Mouse (Mus musculus): ENCODE results near the gene Hephl1.

Hephl1 gene

DNA sequence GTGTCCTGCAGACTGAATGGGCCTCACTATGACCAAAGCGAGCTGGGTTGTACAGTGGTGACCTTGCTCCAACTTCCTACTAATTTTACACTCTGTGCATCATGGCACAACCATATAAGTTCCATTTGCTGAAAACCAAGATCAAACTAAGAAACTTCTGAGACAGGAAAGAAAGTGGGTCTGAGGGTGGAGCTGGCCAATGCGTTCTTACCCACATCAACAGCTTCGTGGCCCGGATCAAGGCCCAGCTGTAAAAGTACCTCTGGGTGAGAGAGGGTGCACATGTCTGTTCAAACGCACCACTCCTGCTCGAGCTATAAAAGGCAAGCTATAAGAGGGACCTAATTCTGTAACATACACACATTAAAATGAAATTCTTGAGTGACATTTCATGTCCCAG is 51.9 kb downstream of the Hephl1 start:
- DNase-seq (ENCODE audit: low spot score in 2 of 2) = no peak

DNA sequence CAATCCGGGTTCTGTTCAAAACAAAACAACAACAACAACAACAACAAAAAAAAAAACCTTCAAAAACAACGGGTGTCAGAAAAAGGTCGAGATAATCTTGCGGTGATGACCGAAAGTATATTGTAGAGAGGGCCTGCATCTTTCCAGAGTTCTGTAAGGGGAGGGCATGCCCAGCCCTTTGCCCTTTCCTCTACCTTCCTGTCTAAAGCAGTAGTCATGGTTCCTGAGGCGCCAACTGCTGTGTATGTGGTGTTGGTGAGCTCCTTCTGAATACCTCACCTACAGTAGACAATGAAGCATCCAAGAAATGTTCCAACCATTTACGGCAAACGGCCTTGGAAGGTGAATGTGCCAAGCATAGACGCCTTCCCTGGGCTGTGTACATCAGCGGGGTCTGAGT is 66.2 kb downstream of the Hephl1 start:
- DNase-seq (ENCODE audit: low spot score in 2 of 2) = no peak

DNA sequence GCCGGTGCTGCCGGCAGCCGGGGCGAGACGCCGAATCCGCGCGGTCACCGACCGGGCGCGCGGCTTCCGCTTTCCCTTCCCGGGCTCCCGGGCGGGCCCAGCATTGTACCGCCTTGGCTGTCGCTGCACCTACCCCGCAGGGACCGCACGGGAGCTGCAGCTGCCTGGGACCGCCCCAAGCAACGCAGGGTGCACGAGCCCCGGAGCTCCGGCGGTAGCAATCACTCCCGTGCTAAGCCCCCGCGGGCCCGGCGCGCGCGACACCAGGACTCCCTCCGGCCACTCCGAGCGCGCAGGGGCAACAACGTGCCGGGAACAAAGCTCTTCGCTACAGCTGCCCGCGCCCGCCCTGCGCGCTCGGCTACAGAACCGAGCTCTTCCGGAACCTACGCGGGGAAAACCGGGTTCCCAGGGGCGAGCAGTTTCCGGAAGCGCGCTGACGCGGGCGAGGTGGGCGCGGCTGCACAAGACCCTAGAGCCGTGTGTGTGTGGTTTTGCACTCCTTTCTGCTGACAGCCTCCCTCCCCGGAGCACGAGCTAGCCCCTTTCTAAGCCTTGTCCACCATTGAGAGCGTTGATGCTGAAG is 66.7 kb downstream of the Hephl1 start, which contains the start of gene Panx1:
TSS of gene Panx1 (minus strand) at position 395 of the 586 bp plus-strand sequence.
- DNase-seq (ENCODE audit: low spot score in 2 of 2) = peak; percentile 42 to 56

DNA sequence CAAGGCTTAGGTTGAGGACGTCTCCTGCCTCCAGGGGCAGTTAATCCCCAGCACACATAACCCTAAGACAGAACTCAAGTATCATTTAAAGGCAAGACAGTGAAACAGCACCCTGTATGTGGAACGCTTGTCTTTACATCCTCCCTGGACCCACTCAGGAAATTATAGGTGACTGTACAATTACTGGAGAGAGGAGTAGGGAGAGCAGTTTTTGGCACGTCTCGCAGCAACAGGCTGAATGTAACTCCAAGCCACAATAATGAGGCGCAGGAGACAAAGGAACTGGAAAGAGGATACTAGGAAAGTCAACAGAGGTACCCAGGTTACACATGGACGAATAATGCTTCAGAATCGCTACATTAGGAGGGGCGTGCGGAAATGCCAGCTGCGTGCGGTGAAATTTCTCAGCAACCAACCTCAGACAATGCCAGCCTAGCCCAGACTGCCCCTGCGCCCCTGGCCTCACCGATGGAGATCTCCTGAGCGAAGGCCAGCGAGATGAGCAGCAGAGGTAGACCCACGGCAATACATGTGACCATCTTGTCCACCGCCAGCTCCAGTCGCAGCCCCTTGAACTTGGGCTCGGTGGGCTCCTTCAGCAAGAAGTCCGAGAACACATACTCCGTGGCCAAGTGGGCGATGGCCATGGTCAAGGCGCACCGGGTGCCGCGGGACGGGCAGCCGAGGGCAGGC is 67.4 kb downstream of the Hephl1 start:
- no peak for DNase-seq (ENCODE audit: low spot score in 2 of 2)

GRCm38 (mm10) chr9:15041556-15041955 is 70.4 kb downstream of the Hephl1 start:
- DNase-seq (ENCODE audit: low spot score in 2 of 2) = no peak

DNA sequence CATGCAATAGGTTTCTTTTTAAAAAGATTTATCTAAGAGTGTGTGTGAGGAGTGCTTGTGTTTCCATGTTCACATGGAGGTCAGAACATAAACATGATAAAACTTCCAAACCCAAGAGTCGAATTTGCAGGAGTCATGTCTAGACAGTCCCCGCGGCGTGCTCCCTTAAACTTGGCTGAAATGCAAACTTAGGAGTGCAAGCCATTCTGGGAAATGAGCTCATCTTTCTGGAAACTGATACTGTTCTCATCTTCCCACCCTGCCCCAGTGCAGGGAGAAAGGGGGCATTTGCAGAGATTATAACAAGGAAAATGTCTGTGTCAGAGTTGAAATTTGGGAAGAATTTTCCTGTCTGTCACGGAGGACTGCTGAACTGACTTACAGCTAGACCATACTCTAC is 72.1 kb downstream of the Hephl1 start:
- DNase-seq (ENCODE audit: low spot score in 2 of 2) = no peak

- DNase-seq (ENCODE audit: low spot score in 2 of 2) = no peak
These were observed 74.2 kb downstream of the Hephl1 start for GRCm38 (mm10) chr9:15037704-15038103.

- peak; percentile 33 to 42 for DNase-seq (ENCODE audit: low spot score in 2 of 2)
These were observed 74.7 kb downstream of the Hephl1 start for GRCm38 (mm10) chr9:15037237-15037636.

DNA sequence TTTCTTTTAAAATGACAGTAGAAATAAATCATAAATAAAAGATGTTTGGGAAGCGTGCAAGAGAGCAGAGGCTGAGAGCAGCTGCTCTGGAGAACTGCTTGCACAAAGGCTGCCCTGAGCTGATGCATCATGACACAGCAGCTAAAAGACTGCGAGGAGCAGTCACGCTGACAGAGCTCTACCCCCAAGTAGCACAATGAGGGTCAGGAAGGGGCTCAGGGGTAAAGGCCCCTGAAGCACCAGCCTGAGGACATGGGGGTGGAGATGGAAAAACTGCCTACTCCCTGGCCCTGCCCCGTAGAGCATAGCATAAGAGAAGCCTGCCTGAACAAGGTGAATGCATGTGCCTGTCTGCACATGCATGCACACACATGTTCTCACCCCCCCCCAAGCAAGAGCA is 75.1 kb downstream of the Hephl1 start:
- no peak for DNase-seq (ENCODE audit: low spot score in 2 of 2)

DNA sequence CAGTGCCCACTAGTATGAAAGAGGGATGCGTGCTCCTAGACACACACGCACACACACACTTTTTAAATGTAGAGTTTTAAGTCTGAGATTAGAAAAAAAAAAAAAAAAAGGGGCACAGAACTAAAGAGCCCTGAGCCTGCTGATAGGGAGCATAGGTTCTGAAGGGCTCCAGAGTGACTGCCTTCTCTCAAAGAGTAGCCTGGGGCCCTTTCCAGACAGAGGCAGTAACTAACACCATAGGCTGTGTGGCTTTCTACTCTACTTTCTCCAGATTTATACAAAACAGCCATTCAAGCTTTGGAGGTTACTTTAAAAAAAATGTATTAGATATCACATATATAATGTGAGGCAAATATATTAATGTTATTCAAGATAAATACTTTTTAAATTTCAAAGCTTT is 75.5 kb downstream of the Hephl1 start:
- DNase-seq (ENCODE audit: low spot score in 2 of 2) = no peak

DNA sequence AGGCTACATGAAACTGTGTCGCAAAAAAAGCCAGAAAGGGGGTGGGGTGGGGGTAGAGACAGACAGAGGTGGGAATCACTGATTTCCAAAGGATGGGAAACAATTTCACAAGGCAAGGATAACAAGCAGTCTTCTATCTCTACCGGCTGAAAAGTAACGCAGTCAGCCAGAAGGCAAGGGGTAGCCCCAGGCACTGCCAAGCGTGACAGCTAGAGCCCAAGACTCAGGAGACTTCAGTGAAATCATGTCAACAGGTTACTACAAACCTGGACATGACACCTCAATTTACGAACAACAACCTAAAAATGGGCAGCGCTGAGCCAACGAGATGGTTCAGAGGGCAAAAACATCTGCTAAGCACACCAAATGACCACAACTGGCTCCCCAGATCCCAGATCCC is 75.9 kb downstream of the Hephl1 start:
- no peak for DNase-seq (ENCODE audit: low spot score in 2 of 2)

- DNase-seq (ENCODE audit: low spot score in 2 of 2) = no peak
These were observed 77.2 kb downstream of the Hephl1 start for GRCm38 (mm10) chr9:15034546-15035273.

DNA sequence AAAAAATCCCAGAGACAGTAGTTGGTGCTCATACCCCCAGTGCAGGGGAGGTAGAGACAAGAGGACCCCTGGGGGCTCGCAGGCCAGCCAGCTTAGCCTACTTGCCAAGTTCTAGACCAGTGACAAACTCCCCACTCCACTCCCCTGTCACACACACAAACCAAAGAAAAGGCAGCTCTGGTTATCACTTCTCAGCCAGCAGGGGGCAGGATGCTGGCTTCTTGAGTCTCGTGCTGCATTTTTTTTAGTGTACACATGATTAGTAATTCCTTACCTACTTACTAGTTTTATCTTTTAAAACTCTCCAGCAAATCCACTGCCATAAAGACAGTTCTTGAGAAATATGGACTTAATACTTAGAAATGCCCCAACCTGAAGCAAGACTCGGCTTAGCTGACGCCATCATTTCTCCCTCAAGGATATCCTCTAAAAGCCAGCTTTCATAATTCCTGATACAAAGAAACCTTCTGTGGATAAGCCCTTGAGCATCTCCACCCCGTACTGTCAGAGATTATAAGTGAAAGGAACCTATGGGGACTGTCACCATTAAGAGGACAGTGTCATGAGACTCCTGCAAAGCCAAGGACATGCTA is 78.2 kb downstream of the Hephl1 start:
- DNase-seq (ENCODE audit: low spot score in 2 of 2) = no peak

DNA sequence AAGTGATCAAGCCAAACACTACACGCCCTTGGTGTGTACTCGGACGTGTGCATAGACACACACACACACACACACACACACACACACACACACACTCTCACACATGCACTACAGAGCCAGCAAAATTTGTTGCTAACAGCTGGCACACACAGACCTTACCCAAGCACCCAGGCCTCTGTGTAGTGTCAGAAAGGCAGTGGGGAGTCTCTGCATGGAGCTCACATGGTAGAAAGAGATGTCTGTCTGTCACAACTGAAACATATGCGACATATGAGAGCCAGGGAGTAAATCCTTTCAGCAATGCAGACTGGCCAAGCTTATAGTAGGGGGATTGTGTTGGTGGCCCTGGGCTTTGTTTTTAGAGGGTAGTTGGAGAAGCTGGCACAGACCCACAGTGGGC is 79.1 kb downstream of the Hephl1 start:
- no peak for DNase-seq (ENCODE audit: low spot score in 2 of 2)

DNA sequence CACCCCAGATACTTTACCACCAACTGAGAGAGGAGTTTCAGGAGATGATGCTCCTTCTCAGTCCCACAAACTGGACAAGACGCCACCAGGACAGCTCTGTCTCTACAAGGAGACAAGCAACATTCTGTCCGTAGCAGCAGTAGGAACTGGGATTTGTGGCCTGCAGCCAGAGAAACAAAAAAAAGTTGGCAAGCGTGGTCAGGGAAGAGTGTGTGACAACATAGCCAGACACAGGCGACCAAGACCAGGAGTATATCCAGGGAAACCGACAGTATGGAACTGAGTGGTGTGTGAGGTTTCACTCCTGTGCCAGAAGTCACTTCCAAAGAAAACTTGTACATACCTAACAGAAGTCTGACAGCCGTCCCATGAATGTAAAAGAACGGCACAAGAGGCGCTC is 81.1 kb downstream of the Hephl1 start:
- peak in 1 of 2 experiments; percentile 51 for DNase-seq (ENCODE audit: low spot score in 2 of 2)

- DNase-seq (ENCODE audit: low spot score in 2 of 2) = peak in 1 of 2 experiments; percentile 61
These were observed 82.7 kb downstream of the Hephl1 start for GRCm38 (mm10) chr9:15029025-15029727.

DNA sequence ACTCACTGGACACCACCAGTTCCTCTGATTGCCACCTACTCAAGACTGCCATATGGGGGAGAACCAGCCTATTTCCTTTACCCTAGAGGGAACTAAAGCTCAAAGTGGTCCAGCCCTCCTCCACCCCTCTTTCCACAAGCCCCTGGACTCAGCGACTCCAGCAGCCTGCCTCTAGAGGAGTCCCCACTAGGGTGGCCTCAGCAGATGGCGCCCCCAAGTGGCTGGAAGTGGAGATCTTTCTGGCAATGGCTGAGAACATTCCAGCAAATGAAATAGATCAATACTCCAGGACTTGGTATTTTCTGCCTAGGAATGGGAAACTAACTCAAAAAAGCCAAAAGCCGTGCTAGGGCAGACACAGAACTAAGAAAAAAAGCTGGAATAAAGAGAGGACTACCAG is 84.2 kb downstream of the Hephl1 start:
- no peak for DNase-seq (ENCODE audit: low spot score in 2 of 2)

DNA sequence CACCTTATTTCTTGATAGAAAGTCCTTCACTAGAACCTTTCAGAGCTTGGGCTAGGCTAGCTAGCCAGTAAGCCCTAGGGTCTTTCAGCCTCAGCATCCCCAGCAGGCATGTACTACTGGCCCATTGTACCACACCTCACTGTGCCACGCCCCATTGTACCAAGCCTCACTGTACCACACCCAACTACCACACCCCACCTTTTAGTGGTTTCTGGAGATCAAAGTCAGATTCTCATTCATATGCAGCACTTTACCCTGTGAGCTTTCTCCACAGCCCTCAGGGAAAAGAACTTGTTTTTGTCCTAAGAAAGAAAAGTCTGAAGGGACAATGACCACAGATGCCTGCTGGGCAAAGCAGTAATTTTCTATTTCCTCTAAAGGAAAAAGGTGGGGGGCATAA is 88.9 kb downstream of the Hephl1 start:
- DNase-seq (ENCODE audit: low spot score in 2 of 2) = no peak

GRCm38 (mm10) chr9:15021156-15021555 is 90.8 kb downstream of the Hephl1 start:
- DNase-seq (ENCODE audit: low spot score in 2 of 2) = no peak

- no peak for DNase-seq (ENCODE audit: low spot score in 2 of 2)
These were observed 91.3 kb downstream of the Hephl1 start for GRCm38 (mm10) chr9:15020561-15021080.

GRCm38 (mm10) chr9:15018756-15019131 is 93.2 kb downstream of the Hephl1 start:
- no peak for DNase-seq (ENCODE audit: low spot score in 2 of 2)
